24 mouse cellular contexts compared by ENCODE assay signal in the genomic region with DNA sequence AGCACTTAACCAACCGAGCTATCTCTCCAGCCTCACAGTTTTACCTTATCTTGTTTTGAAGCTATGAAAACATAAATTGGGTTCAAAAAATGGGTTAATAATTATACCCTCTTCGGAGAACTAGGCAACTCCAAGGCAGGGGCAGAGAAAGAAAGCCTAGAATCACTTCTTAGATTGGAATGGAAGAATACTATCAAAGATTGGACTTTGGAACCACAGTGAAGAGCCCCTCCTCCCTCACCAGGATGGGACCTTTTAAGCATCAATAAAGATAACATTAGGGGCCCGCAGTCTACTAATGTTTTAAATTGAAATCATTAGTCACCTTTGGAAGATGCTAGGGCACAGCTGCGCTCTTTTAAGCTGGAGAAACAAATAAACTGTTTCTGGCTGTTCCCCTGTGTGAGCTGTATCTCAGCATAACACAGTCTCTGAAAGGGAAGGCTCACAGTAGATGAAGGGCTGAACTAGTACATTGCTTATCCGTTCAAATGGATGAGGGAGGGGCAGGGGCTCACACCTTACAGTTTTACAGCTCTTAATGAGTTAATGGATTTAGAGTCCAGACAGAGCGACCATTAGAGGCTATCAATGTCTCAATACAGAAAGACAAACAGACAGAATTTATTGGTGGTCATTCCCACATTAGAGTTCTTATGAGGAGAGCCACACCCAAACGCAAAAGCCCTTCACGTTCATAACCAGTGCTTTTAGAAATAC. TPM values are rescaled to one million over a fixed set of nuclear protein-coding genes. Genes with fewer than 3 reads are reported as not detected.
DNase-seq lines count a peak whose midpoint lies in the region; ATAC-seq and TF ChIP-seq lines count a peak whose summit lies in the region.
"Had no signal": no experiment of that assay in that cellular context is flagged by ENCODE, and none has a peak within 500 bp of the region (broad histone marks: within the 10 kb centered on the region; RNA-seq: fewer than 3 reads in every experiment).

No protein-coding gene starts in this region.

- no peaks in the 10 kb centered on the region for H3K9me3 ChIP-seq in midbrain, embryonic 11.5 days (ENCODE audit: control insufficient read depth, low read length)
- H3K9me3 ChIP-seq in midbrain, embryonic 10.5 days (replicated peaks) = no peaks in the 10 kb centered on the region
- H3K9me3 ChIP-seq in intestine, embryonic 16.5 days (ENCODE audit: control insufficient read depth, low read length) = no peaks in the 10 kb centered on the region
- H3K9me3 ChIP-seq in forebrain, postnatal 0 days (ENCODE audit: low read length) = no peaks in the 10 kb centered on the region
- H3K9me3 ChIP-seq: forebrain, embryonic 10.5 days; forebrain, embryonic 13.5 days; heart, embryonic 12.5 days; heart, embryonic 15.5 days had no signal

- H3K27ac ChIP-seq in midbrain, embryonic 11.5 days (ENCODE audit: low read depth, low read length) = no peak overlapping the region
- no peak overlapping the region for H3K27ac ChIP-seq in midbrain, embryonic 10.5 days (replicated peaks)
- H3K27ac ChIP-seq in intestine, embryonic 16.5 days (ENCODE audit: low read length) = peak overlapping the region; percentile 83
- no peak overlapping the region for H3K27ac ChIP-seq in forebrain, postnatal 0 days (ENCODE audit: low read depth, low read length)
- H3K27ac ChIP-seq: forebrain, embryonic 10.5 days; forebrain, embryonic 13.5 days; gastrocnemius, adult 2 months; heart, embryonic 15.5 days; hindbrain, embryonic 14.5 days had no signal

- no peak for ATAC-seq in midbrain, embryonic 11.5 days (ENCODE audit: low FRiP score)
- peak; percentile 87 for ATAC-seq in intestine, embryonic 16.5 days
- ATAC-seq in forebrain, postnatal 0 days = no peak
- ATAC-seq: activated CD4-positive, CD25-positive, alpha-beta regulatory T cell, adult 4 months; forebrain, embryonic 13.5 days; forebrain, embryonic 16.5 days had no signal

- no peaks in the 10 kb centered on the region for H3K36me3 ChIP-seq in midbrain, embryonic 11.5 days (ENCODE audit: control insufficient read depth, insufficient read depth, low read length)
- H3K36me3 ChIP-seq in midbrain, embryonic 10.5 days = no peaks in the 10 kb centered on the region
- no peaks in the 10 kb centered on the region for H3K36me3 ChIP-seq in intestine, embryonic 16.5 days (ENCODE audit: control insufficient read depth, insufficient read depth, low read length)
- no peaks in the 10 kb centered on the region for H3K36me3 ChIP-seq in forebrain, postnatal 0 days (ENCODE audit: insufficient read depth)
- H3K36me3 ChIP-seq: heart, embryonic 15.5 days had no signal

- H3K9ac ChIP-seq in midbrain, embryonic 11.5 days (ENCODE audit: low read length) = no peak overlapping the region
- no peak overlapping the region for H3K9ac ChIP-seq in intestine, embryonic 16.5 days (ENCODE audit: low read depth, low read length)
- H3K9ac ChIP-seq in forebrain, postnatal 0 days = no peak overlapping the region
- H3K9ac ChIP-seq: forebrain, embryonic 13.5 days; heart, embryonic 12.5 days; heart, embryonic 15.5 days; hindbrain, embryonic 14.5 days had no signal

- WGBS in midbrain, embryonic 11.5 days = 87% methylated on average over 8 of the region's 8 CpGs
- 81% methylated on average over 8 of the region's 8 CpGs for WGBS in midbrain, embryonic 10.5 days
- WGBS in intestine, embryonic 16.5 days = 37% methylated on average over 8 of the region's 8 CpGs
- WGBS in forebrain, postnatal 0 days = 87% methylated on average over 8 of the region's 8 CpGs

- no peaks in the 10 kb centered on the region for H3K4me1 ChIP-seq in midbrain, embryonic 11.5 days (ENCODE audit: control insufficient read depth, insufficient read depth, low read length)
- H3K4me1 ChIP-seq in midbrain, embryonic 10.5 days = peaks cover 16% of the 10 kb centered on the region
- peaks cover 21% of the 10 kb centered on the region for H3K4me1 ChIP-seq in intestine, embryonic 16.5 days (ENCODE audit: control insufficient read depth, insufficient read depth, low read length)
- H3K4me1 ChIP-seq in forebrain, postnatal 0 days (ENCODE audit: insufficient read depth) = no peaks in the 10 kb centered on the region

- H3K4me2 ChIP-seq in midbrain, embryonic 11.5 days = no peak overlapping the region
- peak overlapping the region; percentile 40 for H3K4me2 ChIP-seq in intestine, embryonic 16.5 days (ENCODE audit: low read depth, low read length)
- no peak overlapping the region for H3K4me2 ChIP-seq in forebrain, postnatal 0 days (ENCODE audit: low read depth)
- H3K4me2 ChIP-seq: forebrain, embryonic 13.5 days; heart, embryonic 12.5 days; heart, embryonic 15.5 days; hindbrain, embryonic 14.5 days had no signal

- H3K27me3 ChIP-seq in midbrain, embryonic 11.5 days (ENCODE audit: control insufficient read depth, insufficient read depth, low read length) = no peaks in the 10 kb centered on the region
- H3K27me3 ChIP-seq in midbrain, embryonic 10.5 days (ENCODE audit: low read depth, poor library complexity, severe bottlenecking) = no peaks in the 10 kb centered on the region
- no peaks in the 10 kb centered on the region for H3K27me3 ChIP-seq in intestine, embryonic 16.5 days (replicated peaks; ENCODE audit: control insufficient read depth, insufficient read depth, low read length)
- no peaks in the 10 kb centered on the region; the same call in 1 of the 2 replicates for H3K27me3 ChIP-seq in forebrain, postnatal 0 days (ENCODE audit: insufficient read depth, low read length)
- H3K27me3 ChIP-seq: heart, embryonic 12.5 days; heart, embryonic 15.5 days had no signal

- DNase-seq in heart, adult 11 months = peak; percentile 46
- DNase-seq in heart, postnatal 14 days = no peak
- DNase-seq in midbrain, embryonic 11.5 days (ENCODE audit: low spot score, missing footprints) = peak; percentile 57
- DNase-seq in midbrain, embryonic 10.5 days (ENCODE audit: low spot score) = no peak
- DNase-seq in forebrain, postnatal 0 days = no peak
- DNase-seq in right cerebral cortex, postnatal 4 days = no peak
- DNase-seq: adrenal gland, adult 8-10 months; adrenal gland, postnatal 25 days; cerebellum, adult 11-12 months; cerebellum, adult 8-10 months; cerebellum, postnatal 14 days; gastrocnemius, postnatal 14 days; heart, adult 18-20 months; heart, postnatal 10 days; heart, postnatal 4 days had no signal

- intact Hi-C loops in heart, postnatal 14 days (cut with DNase I) = no loop called here

- no peak overlapping the region for H3K4me3 ChIP-seq in midbrain, embryonic 11.5 days (ENCODE audit: low read depth, low read length)
- H3K4me3 ChIP-seq in midbrain, embryonic 10.5 days = no peak overlapping the region
- peak overlapping the region; percentile 11; the same call in 1 of the 2 replicates for H3K4me3 ChIP-seq in intestine, embryonic 16.5 days (ENCODE audit: low read length)
- no peak overlapping the region for H3K4me3 ChIP-seq in forebrain, postnatal 0 days (ENCODE audit: low read depth, low read length)
- H3K4me3 ChIP-seq: forebrain, embryonic 10.5 days; forebrain, embryonic 13.5 days; gastrocnemius, adult 2 months; heart, embryonic 12.5 days; heart, embryonic 15.5 days had no signal

- no peak for TF ChIP-seq CTCF in forebrain, postnatal 0 days (IDR thresholded peaks at IDR 0.05; ENCODE audit: low read depth)

RNA-seq across cellular contexts. Expression of a gene that starts 6.5 kb away (rescaled TPM):
- 10 to 100 TPM; 40.9 to 42.7 TPM for total RNA-seq in heart, postnatal 14 days (2021)
- polyA plus RNA-seq in midbrain, embryonic 11.5 days (2014; fragmentation: Nextera tagmentation; extraction: Ambion mirVana) = 26.7 and 27.9 TPM in 2 replicates
- 33.1 and 37.0 TPM in 2 replicates for polyA plus RNA-seq in midbrain, embryonic 10.5 days (2016; fragmentation: Nextera tagmentation; extraction: Ambion mirVana)
- 56.8 and 60.7 TPM in 2 replicates for polyA plus RNA-seq in intestine, embryonic 16.5 days (2015; fragmentation: Nextera tagmentation; extraction: Ambion mirVana)
- total RNA-seq in forebrain, postnatal 0 days (2014; rRNA removed) = 6.2 and 8.9 TPM in 2 replicates
- 8.8 and 10.2 TPM in 2 replicates for polyA plus RNA-seq in forebrain, postnatal 0 days (2015; fragmentation: Nextera tagmentation; extraction: Ambion mirVana)
- polyA plus RNA-seq: activated CD4-positive, CD25-positive, alpha-beta regulatory T cell, adult 4 months had no signal

Comparison
In these comparisons a context has a peak if more than half of its experiments do, and no peak if none do; other contexts are left out.
1. DNase-seq: peak in heart, adult 11 months (single experiment) and midbrain, embryonic 11.5 days (single experiment); none in heart, postnatal 14 days (0 of 2), midbrain, embryonic 10.5 days (single experiment), forebrain, postnatal 0 days (single experiment) and right cerebral cortex, postnatal 4 days (single experiment).